Mouse (Mus musculus) layer of hippocampus, adult 18-20 months (tissue): Measurements from ENCODE around the gene Tal1. TPM values are rescaled to one million over a fixed set of nuclear protein-coding genes. Genes with fewer than 3 reads are reported as not detected.
A peak's percentile ranks its signal among the peaks of the same experiment; 100 is the strongest.

Source experiments
- DNase-seq, 2 experiments: peaks; one replicate each; pipeline ENCODE4 v3.0.0; 2022; ENCODE audit warnings: low spot score in 2 of 2
- total RNA-seq, 2 experiments: library from RNA; stranded (reverse); gene quantifications; 2 replicates each; pipeline ENCODE4 v1.2.3; 2021

The Tal1 gene
- total RNA-seq, 2 experiments from 2014 or later: 0.84 to 1.3 TPM

DNA sequence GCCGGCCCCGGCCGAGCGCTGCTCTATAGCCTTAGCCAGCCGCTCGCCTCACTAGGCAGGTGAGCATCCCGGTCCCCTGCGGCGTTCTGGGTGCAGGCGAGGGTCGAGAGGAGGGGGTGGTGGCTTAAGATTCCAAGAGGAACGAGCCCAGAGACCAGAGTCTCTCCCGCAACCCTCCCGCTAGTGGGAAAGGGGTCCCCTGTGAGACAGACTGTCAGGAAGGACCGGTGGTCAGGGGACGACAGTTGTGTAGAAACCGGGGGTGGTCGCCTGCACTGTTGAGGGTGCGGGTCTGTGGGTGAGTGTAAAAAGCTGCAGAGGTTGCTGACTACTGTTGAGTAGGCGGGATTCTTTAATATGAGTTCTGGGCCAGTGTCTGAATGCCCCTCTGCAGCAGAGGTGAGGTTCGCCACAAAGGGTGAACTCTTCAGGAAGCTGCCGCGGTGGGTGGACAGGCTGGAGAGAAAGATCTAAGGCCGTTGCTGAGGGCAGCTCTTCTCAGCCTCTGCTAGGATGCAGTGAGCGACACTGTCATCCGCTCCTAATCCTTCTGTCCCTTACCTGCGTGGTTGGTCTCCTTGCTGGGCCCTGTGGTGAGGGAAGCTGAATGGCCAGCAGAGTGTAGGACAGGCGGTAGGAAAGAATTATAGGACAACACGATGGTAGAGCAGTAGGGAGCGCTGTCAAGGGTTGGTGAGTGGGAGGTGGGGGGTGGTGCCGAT is 7.5 kb downstream of the Tal1 start:
- no peak for DNase-seq

- DNase-seq: no peak
Observed at GRCm38 (mm10) chr4:115071668-115072067, 15.4 kb downstream of the Tal1 start.

- no peak for DNase-seq
Observed at GRCm38 (mm10) chr4:115074789-115075188, 18.6 kb downstream of the Tal1 start.

GRCm38 (mm10) chr4:115075204-115075915 is 19.1 kb downstream of the Tal1 start:
- DNase-seq: no peak

DNA sequence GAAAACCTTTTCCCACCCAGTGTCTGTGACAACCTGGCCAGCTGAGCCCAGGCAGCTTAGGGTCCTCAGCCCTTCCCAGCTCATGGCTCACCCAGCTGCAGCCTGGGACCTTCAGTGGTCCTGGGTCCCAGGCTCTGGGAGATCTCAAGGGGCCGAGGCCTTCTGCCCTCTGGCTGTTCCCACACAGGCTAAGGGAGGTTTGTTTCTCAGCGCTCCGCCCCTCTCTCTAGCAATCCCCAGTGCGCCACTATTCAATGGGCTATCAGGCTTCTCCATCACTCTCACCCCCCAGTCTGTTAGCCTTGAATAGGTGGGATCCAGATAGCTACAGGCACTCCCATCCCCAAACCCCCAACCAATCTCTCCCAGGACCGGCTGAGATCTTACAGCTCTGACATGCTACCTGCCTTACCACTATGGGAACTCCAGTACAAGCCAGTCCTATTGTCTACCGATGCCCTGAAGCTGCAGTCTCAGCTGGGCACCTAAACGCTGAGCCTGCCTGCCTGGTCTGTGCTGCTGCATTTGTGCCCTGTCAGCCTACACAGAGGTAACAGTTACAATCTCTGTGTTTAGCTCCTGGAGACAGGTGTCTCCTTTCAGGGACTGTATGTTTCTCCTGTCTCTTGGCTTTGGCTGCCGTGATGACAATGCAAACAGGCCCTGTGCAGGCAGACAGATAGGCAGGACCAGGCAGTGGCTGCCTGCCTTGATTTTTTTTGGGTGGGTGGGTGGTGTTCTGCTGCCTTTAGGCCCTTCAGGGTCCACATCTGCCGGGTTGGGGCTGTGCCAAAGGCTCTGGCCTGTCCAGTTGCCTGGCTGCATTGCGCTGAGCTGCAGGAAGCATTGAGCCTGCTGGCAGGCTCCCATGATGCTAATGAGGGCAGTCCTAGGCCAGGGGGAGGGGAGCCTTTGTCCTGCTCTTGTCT is 22.9 kb downstream of the Tal1 start:
- no peak for DNase-seq

DNA sequence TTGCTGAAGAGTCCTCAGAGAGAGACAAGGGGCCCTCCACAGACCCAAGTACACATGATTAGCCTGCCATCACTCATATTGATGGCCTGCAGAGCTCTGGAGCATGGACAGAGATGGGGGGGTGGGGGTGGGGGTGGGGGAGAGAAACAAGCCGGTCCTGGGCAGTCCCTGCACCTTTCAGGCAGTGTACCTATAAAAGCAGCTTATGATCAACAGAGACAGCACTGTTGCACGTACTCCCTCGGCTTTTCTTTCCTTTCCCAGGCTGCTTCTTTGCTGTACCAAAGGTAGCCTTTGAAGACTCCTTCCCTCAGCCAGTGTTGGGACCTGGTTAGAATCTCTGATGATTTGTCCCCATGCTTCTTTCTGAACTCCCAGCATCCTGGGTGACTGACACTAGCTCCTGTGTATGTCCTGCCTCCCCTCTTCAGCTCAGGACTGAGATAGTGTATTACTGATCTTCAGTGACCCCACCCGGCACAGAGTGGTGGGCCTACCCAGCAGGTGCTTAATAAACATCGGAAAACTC is 23.7 kb downstream of the Tal1 start:
- DNase-seq: no peak

DNA sequence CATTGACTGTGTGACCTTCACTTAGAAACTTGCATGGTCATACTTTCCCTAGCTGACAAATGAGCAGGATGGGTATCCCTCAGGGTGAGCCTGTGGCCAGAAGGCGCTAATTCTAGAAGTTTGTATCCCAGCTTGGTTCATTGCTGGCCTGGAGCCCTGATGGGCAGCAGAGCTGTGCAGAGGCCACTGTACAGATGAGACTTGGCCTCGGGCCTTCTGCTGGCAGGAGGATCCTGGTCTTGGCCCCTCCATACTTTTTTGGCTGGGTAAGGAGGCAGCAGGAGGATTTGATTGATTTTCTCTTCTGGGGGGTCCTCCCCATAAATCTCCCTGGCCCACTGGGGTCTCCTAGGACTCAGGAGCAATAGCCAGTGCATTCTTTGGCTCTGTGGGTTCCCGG is 26.8 kb downstream of the Tal1 start:
- no peak for DNase-seq

GRCm38 (mm10) chr4:115085522-115086095 is 29.4 kb downstream of the Tal1 start:
- peak in 1 of 2 experiments; percentile 56 for DNase-seq

GRCm38 (mm10) chr4:115086257-115086656 is 30.0 kb downstream of the Tal1 start:
- DNase-seq: no peak

DNA sequence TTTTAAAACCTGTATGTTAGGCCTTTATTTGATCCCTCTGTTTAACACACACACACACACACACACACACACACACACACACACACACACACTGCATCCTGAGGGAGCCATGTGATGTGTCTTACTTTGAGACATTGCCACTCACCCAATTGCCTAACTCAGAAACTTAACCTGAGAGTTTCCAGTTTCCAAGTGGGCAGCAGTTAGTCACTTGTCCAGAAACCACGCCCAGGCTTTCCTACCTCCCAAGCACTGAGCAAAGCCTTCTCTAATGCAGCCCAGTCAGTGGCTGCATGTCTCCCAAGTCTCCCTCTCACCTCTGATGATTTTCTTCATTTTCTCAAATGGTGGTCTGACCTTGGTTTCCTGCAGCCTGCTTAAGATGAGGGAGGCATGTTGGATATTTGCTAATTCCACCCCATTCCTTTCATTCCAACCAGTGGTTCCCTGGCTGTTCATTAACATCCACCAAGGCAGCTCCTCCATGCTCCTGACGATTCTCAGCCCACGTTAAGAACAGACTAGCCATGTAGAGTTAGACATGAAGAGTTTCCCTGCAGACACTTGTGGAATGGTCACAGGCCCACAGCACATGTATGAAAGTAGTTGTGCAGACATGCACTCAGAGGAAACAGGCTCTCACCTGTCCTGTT is 30.7 kb downstream of the Tal1 start:
- DNase-seq: no peak

DNA sequence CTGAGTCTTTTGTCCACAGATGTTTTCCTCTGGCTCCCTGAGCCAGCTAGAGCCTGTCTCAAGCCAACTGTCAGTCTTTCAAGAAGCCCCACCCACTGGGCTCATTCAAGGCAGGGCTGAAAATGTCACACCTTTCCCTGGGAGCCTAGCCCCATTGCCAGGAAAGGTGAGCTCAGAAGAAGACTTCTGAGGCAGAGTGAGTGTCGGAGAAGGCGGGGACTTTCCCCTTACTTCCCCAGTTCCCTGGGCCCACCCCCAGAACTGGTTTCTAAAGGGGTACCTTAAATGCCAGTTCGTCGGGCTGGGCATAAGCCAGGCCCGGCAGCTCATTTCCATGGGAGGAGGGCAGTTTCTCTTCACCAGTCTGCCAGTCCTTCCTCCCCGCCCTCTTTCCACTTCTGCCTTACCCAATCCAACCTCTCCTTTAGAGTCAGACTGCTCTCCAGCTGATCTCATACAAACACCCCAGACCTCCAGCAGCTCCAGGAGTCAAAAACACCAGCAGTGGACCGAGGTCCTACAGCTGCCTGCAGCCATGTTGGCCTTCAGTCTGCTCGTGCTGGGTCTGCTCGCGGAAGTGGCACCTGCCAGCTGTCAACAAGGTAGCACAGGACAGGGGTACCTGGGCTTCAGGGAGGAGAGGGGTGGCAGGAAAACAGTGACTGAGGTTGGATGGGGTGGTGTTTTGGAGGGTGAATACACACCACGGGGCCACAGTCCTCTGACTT is 32.5 kb downstream of the Tal1 start, which contains the start of gene Pdzk1ip1:
Gene Pdzk1ip1, plus strand, starts transcription at position 98 of the 728 bp plus-strand sequence.
- DNase-seq: no peak

DNA sequence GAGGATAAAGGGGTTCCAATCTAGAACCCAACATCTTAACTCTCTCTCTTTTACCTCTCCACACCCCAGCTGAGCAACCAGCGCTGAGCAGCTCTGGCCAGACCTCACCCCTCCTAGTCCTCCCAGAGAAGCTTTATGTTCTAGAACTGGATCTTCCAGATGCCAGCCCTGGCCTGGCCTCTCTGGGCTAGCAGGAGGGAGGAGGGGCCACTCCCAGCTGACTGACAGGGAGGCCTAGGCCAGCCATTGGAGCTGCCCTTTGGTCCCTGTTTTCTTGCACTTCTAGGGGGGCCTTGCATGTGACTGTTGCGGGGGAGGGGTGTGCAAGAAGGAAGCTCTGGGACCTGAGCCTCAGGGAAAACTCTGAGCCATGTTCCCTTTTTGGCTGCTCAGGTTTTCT is 34.4 kb downstream of the Tal1 start:
- DNase-seq: no peak

DNA sequence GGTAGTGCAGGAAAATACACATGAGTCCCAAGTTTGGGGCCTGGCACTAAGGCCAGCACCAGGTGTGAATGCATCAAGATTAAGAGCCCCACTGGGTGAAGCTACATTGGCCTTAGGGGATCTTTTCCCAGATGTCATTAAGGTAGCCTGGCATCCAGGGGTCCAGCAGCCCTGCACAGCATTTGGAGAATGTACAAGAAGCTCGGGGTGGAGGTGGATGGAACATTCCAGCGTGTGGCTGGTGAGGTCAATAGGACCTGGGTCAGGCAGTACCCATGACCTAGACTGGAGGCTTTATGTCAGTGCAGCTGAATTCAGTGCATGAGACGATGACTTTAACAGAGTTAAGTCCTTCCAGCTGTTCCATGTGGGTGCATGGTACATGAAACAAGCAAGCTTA is 35.6 kb downstream of the Tal1 start:
- no peak for DNase-seq

- DNase-seq: no peak
Observed at GRCm38 (mm10) chr4:115093331-115093864, 37.2 kb downstream of the Tal1 start.

DNA sequence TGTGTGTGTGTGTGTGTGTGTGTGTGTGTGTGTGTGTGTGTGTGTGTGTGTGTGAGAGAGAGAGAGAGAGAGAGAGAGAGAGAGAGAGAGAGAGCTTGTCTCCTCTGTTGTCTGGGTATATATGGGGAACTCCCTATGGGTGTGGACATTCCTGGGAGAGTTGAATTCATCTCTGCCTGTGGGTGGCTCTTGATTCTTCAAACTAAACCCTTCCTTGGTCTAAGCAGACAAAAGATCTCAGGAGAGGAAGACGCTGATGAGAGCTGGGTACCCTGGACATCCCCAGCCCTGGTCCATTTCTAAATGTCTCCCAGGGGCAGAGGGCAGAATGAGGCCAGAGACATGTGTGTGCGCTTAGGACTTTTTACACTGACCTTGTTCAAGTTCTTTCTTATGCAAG is 37.8 kb downstream of the Tal1 start:
- DNase-seq: no peak

DNA sequence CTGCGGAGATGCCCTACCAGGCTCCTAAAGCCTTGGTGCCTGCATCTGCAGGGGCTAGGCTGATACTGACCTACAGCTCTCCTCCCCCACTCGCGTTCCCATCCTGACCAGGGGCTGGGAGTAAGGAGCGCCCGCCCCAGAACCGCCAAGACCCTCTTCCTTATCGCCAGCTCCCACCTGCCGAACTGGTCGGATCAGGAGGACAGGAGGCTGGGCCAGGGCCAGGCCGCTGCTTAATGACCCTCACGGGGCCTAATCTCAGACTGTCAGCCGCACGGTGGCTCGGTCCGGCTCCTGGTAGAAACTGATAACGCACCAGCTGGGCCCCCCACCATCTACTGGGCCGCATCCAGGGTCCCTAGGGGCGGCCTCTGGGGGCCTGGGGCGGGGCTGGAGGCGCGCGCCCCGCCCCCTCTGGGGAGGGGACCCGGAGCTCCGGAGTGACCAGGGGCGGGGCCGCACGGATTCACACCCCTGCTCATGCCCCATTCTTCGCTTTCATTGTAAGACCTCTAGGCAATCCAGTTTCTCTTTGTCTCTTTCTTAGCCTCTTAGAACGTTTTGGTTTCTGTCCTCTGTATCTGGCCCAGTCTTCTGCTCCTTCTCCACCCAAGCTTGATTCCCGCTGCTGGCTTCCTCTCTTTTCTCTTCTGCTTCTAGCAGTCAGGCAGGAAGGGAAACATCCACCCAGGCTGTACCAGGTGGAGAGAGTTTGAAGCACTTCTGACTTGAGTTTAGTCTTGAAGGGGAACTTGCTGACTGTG is 39.6 kb downstream of the Tal1 start:
- no peak for DNase-seq

DNA sequence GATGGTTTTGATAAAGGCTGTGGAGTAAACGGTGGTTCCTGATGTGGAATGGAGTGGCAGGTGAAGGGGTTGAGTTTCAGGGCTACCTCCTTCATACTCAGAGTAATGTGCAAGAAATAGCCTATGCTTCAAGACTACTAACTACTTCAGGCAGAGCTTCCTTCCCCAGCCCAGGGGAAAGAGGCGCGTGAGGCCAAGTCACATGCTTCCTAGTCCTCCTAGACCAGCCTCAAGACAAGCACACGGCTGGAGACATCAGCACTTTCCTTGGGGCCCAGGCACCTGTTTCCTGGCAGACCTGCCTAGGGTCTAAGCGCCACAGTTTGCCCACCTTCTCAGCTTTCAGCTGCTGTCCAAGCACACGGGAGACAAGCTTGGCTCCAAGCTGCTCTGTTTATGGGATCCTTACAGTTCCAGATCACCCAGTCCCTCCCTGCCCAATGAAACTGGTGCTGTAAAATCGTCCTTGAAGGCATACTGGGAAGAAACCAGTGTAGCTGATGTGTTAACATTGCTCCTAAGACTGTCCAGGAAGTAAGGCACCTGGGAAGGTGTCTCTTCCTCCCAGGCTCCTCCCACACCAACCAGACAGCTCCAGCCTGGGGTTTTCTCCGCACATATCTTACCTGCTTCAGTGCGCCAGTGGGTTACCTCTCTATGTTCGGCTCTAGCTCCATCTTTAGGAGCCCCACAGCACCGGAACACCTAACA is 40.4 kb downstream of the Tal1 start:
- no peak for DNase-seq

GRCm38 (mm10) chr4:115097146-115097496 is 40.9 kb downstream of the Tal1 start:
- no peak for DNase-seq
